Mouse (Mus musculus) heart, adult 2 months (tissue): ENCODE data around the gene Rdh12.
A peak's percentile ranks its signal among the peaks of the same experiment; 100 is the strongest.

ENCODE experiments used
- CTCF ChIP-seq: fragments of 200-600 bp; IDR thresholded peaks from 2 replicates; pipeline ENCODE4 v1.8.1; 2022; ENCODE audit warnings: antibody characterized with exemption, mild to moderate bottlenecking, moderate library complexity
- EP300 ChIP-seq: fragments of 200-500 bp; IDR thresholded peaks from 2 replicates; pipeline ENCODE4 v1.6.1; 2011; ENCODE audit warnings: low read depth, low read length, control low read depth; ENCODE audit not compliant: insufficient read depth
- POLR2A ChIP-seq: fragments of 200-500 bp; IDR thresholded peaks from 2 replicates; pipeline ENCODE4 v1.6.1; 2011; ENCODE audit warnings: mild to moderate bottlenecking, low read depth, low read length, control low read depth; ENCODE audit not compliant: insufficient read depth

- peak; percentile 16; the same call in 1 of the 2 replicates for TF ChIP-seq CTCF
- TF ChIP-seq POLR2A = no peak
- TF ChIP-seq EP300 = no peak
These were observed 35.0 kb upstream of the Rdh12 start for GRCm38 (mm10) chr12:79173721-79174120.
